Comparison of ENCODE assay signal across 17 mouse cellular contexts in the genomic region with DNA sequence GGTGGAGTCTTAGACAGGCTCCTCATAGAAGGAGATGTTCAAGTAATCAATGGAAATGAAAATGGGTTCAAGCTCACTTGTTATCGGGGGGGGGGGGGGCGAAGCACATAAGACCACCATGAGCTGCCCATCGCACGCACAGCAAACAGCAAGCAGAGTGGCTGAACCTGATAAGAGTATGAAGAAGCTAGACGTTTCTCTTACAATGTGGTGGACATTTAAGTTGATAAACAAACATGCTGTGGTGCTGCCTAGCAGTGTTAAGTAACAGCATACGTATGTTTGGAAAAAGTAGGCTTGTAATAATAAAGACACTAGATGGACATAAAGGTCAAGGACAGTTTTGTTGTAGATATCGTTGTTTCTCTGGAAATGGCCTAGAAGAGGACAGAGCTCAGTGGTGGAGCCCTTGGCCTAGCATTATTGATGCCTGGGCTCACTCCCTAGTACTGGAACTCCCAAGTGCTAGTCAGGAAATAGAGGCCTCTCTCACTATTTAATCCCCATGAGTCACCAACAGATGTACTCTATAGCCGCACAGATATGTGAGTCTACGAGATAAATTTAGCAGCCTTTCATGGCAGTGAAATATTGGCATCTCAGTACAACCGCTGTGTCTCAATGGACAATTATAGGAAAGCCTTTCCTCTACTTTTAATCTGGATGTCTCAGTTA. TPM values are rescaled to one million over a fixed set of nuclear protein-coding genes. Genes with fewer than 3 reads are reported as not detected.
DNase-seq lines count a peak whose midpoint lies in the region; ATAC-seq and TF ChIP-seq lines count a peak whose summit lies in the region.
"Had no signal": no experiment of that assay in that cellular context is flagged by ENCODE, and none has a peak within 500 bp of the region (broad histone marks: within the 10 kb centered on the region; RNA-seq: fewer than 3 reads in every experiment).

No protein-coding gene starts in this region.

- H3K27ac ChIP-seq in midbrain, embryonic 11.5 days (ENCODE audit: low read depth, low read length), result no peak overlapping the region
- H3K27ac ChIP-seq in midbrain, embryonic 14.5 days (replicated peaks; ENCODE audit: low read depth, low read length), result no peak overlapping the region
- no peak overlapping the region for H3K27ac ChIP-seq in thymus, adult 2 months (ENCODE audit: control insufficient read depth, insufficient read depth, low read length)
- H3K27ac ChIP-seq: forebrain, embryonic 10.5 days; hindbrain, embryonic 15.5 days; neural tube, embryonic 15.5 days had no signal

- no peak overlapping the region for H3K9ac ChIP-seq in midbrain, embryonic 11.5 days (ENCODE audit: low read length)
- no peak overlapping the region for H3K9ac ChIP-seq in midbrain, embryonic 14.5 days (replicated peaks; ENCODE audit: low read length)
- H3K9ac ChIP-seq: hindbrain, embryonic 15.5 days; neural tube, embryonic 15.5 days had no signal

- ATAC-seq in midbrain, embryonic 11.5 days (ENCODE audit: low FRiP score), result no peak
- no peak for ATAC-seq in midbrain, embryonic 14.5 days (ENCODE audit: low FRiP score, low TSS enrichment)
- ATAC-seq: midbrain, embryonic 16.5 days had no signal

- H3K27me3 ChIP-seq in midbrain, embryonic 11.5 days (ENCODE audit: control insufficient read depth, insufficient read depth, low read length), result no peaks in the 10 kb centered on the region
- H3K27me3 ChIP-seq in midbrain, embryonic 14.5 days (ENCODE audit: control insufficient read depth, insufficient read depth, low read length), result no peaks in the 10 kb centered on the region
- no peaks in the 10 kb centered on the region for H3K27me3 ChIP-seq in thymus, adult 2 months (ENCODE audit: control insufficient read depth, insufficient read depth, low read length)
- H3K27me3 ChIP-seq: hindbrain, embryonic 15.5 days; neural tube, embryonic 15.5 days had no signal

- no peaks in the 10 kb centered on the region for H3K4me1 ChIP-seq in midbrain, embryonic 11.5 days (ENCODE audit: control insufficient read depth, insufficient read depth, low read length)
- no peaks in the 10 kb centered on the region for H3K4me1 ChIP-seq in midbrain, embryonic 14.5 days (ENCODE audit: control insufficient read depth, insufficient read depth, low read length)
- H3K4me1 ChIP-seq in thymus, adult 2 months (replicated peaks; ENCODE audit: control insufficient read depth, insufficient read depth, low read length), result no peaks in the 10 kb centered on the region; the same call in 1 of the 2 replicates
- H3K4me1 ChIP-seq: forebrain, embryonic 10.5 days; hindbrain, embryonic 15.5 days; neural tube, embryonic 15.5 days had no signal

- no peak for TF ChIP-seq POLR2A in thymus, adult 2 months (IDR thresholded peaks at IDR 0.05; ENCODE audit: control insufficient read depth, extremely low read depth, insufficient read depth, low read length, poor library complexity)

- no peak overlapping the region for H3K4me3 ChIP-seq in midbrain, embryonic 11.5 days (ENCODE audit: low read depth, low read length)
- no peak overlapping the region for H3K4me3 ChIP-seq in midbrain, embryonic 14.5 days (replicated peaks; ENCODE audit: low read depth, low read length)
- no peak overlapping the region for H3K4me3 ChIP-seq in thymus, adult 2 months (ENCODE audit: control insufficient read depth, insufficient read depth, low read length)
- H3K4me3 ChIP-seq: forebrain, embryonic 10.5 days; hindbrain, embryonic 15.5 days; neural tube, embryonic 15.5 days had no signal

- DNase-seq in heart, adult 8-10 months (ENCODE audit: low spot score), result peak; percentile 18
- no peak for DNase-seq in heart, postnatal 4 days
- peak; percentile 59 for DNase-seq in midbrain, embryonic 11.5 days (ENCODE audit: low spot score, missing footprints)
- no peak for DNase-seq in midbrain, embryonic 14.5 days
- peak; percentile 42 for DNase-seq in liver
- peak; percentile 60 for DNase-seq in skeletal muscle tissue, adult 2 months (ENCODE audit: low read depth, low spot score)
- DNase-seq in thymus, adult 2 months, result no peak
- DNase-seq in urinary bladder, postnatal 10 days (ENCODE audit: low spot score), result no peak
- DNase-seq: adrenal gland, postnatal 14 days; cerebellum, adult 11 months; kidney, postnatal 25 days; layer of hippocampus, postnatal 36 days; right cerebral cortex, postnatal 25 days had no signal

- TF ChIP-seq CTCF in thymus, adult 2 months (IDR thresholded peaks at IDR 0.05; ENCODE audit: borderline replicate concordance, control insufficient read depth, extremely low read depth, insufficient read depth, low read length, poor library complexity), result no peak

- 88% methylated on average over 10 of the region's 10 CpGs for WGBS in midbrain, embryonic 11.5 days
- 94% methylated on average over 10 of the region's 10 CpGs for WGBS in midbrain, embryonic 14.5 days
- 94% methylated on average over 10 of the region's 10 CpGs for WGBS in thymus, adult 2 months

- 0 out of 2 replicates have a peak, but pooled peaks cover 3% of the 10 kb centered on the region for H3K9me3 ChIP-seq in midbrain, embryonic 11.5 days (ENCODE audit: control insufficient read depth, low read length)
- H3K9me3 ChIP-seq in midbrain, embryonic 14.5 days (ENCODE audit: control insufficient read depth, low read length), result no peaks in the 10 kb centered on the region
- H3K9me3 ChIP-seq: hindbrain, embryonic 15.5 days; neural tube, embryonic 15.5 days had no signal

- no peak overlapping the region for H3K4me2 ChIP-seq in midbrain, embryonic 11.5 days
- no peak overlapping the region for H3K4me2 ChIP-seq in midbrain, embryonic 14.5 days (ENCODE audit: low read length)
- H3K4me2 ChIP-seq: hindbrain, embryonic 15.5 days; neural tube, embryonic 15.5 days had no signal

- no peaks in the 10 kb centered on the region for H3K36me3 ChIP-seq in midbrain, embryonic 11.5 days (ENCODE audit: control insufficient read depth, insufficient read depth, low read length)
- no peaks in the 10 kb centered on the region for H3K36me3 ChIP-seq in midbrain, embryonic 14.5 days (ENCODE audit: control insufficient read depth, insufficient read depth, low read length)
- H3K36me3 ChIP-seq in thymus, adult 2 months (ENCODE audit: control insufficient read depth, insufficient read depth, low read length), result no peaks in the 10 kb centered on the region
- H3K36me3 ChIP-seq: forebrain, embryonic 10.5 days; hindbrain, embryonic 15.5 days; neural tube, embryonic 15.5 days had no signal

RNA-seq across cellular contexts. Expression of gene Ppm1b, which starts 14.0 kb away (rescaled TPM):
- total RNA-seq in heart, adult 8-10 months (2022), result 100 to 1,000 TPM; 114 to 144 (median 130) TPM
- total RNA-seq in heart, postnatal 4 days (2021), result 10 to 100 TPM; 85.6 to 91.3 TPM
- 99.3 and 102 TPM in 2 replicates for polyA plus RNA-seq in midbrain, embryonic 11.5 days (2014; fragmentation: Nextera tagmentation; extraction: Ambion mirVana)
- polyA plus RNA-seq in midbrain, embryonic 14.5 days (2014; fragmentation: Nextera tagmentation; extraction: Ambion mirVana), result 70.7 and 97.5 TPM in 2 replicates
- 34.1 and 36.4 TPM in 2 replicates for polyA plus RNA-seq in thymus, adult 2 months (2012; rRNA removed)

Comparison
In these comparisons a context has a peak if more than half of its experiments do, and no peak if none do; other contexts are left out.
1. DNase-seq: peak in heart, adult 8-10 months (single experiment), midbrain, embryonic 11.5 days (single experiment), liver (single experiment) and skeletal muscle tissue, adult 2 months (single experiment); none in heart, postnatal 4 days (single experiment), midbrain, embryonic 14.5 days (single experiment), thymus, adult 2 months (single experiment) and urinary bladder, postnatal 10 days (single experiment).